Mouse (Mus musculus): ENCODE measurements around the gene Nnmt. TPM values are rescaled to one million over a fixed set of nuclear protein-coding genes. Genes with fewer than 3 reads are reported as not detected.

The Nnmt gene
- total RNA-seq, 2 experiments from 2014 or later: 0.60 to 0.66 TPM

DNA sequence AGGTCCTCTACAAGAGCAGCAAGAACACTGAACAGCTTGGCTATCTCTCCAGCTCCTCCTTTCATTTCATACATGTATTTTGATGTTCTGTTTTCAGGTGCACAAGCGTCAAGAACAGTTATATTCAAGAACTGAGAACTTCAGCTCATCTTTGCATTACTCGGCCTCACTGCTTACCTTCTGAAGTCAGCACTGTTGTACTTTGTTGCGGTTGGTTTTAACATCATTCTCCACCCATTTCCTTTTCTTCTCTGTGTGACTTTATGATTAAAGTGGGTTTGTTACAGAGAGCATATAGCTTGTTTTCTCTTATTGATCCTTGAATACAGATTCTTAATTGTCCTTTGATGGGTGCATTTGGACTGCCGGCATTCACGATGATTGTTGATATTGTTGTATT is 42.6 kb downstream of the Nnmt start:
- DNase-seq (ENCODE audit: low spot score in 2 of 2): no peak

- DNase-seq (ENCODE audit: low spot score in 2 of 2): peak; percentile 53 to 64
These were observed 45.3 kb downstream of the Nnmt start for GRCm38 (mm10) chr9:48559482-48560139.

GRCm38 (mm10) chr9:48558637-48559036 is 46.3 kb downstream of the Nnmt start:
- no peak for DNase-seq (ENCODE audit: low spot score in 2 of 2)

- no peak for DNase-seq (ENCODE audit: low spot score in 2 of 2)
These were observed 55.9 kb downstream of the Nnmt start for GRCm38 (mm10) chr9:48549056-48549455.

DNA sequence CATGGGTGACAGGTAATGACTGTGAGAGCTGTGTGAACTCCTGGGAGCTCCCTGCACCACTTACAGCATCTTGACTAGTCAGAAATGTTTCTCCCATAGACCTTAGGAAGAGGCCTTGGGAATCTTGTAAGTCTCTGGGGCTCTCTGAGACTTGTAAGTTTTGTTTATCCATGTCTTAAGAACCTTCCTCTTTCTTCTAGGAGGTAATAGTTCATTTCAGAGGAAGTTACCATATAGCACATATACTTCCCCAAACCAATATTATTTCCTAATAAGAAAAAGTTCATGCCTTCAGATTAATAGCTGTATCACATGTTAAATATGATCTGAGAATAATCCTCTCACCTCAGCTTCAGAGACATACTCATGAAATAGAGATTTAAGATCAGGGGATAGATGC is 57.7 kb downstream of the Nnmt start:
- DNase-seq (ENCODE audit: low spot score in 2 of 2): no peak

Other genes with a start within 250 kb of the Nnmt start
- 100 to 1,000 TPM in 1 of 2 experiments, 10 to 100 TPM in 1; 97.6 to 103 TPM for gene Rexo2, start 124.5 kb downstream of the Nnmt start, total RNA-seq (2021)
- 10 to 100 TPM; 33.8 to 34.2 TPM for gene Rbm7, start 109.9 kb downstream of the Nnmt start, total RNA-seq (2021)
- gene Gm5617, start 109.7 kb downstream of the Nnmt start, total RNA-seq (2021): 1 to 10 TPM; 8.6 to 9.4 TPM
- gene Zbtb16, start 231.1 kb upstream of the Nnmt start, total RNA-seq (2021): 10 to 100 TPM; 63.6 to 86.3 TPM

All from left cerebral cortex, adult 18-20 months (tissue).